Mouse (Mus musculus): ENCODE measurements at regions not wholly inside any gene's neighbourhood (a gene's known extent, or its start where the extent isn't known, plus 50 kb on each side); places are given as distances from the start of the nearest gene placed in this dataset.

GRCm38 (mm10) chr16:54902911-54903310, 394.9 kb downstream of the Zpld1 start:
- no peaks in the 10 kb centered on the region for H3K36me3 ChIP-seq (ENCODE audit: control insufficient read depth in 1 of 2, insufficient read depth in 2 of 2, low read length in 2 of 2)
- H3K4me1 ChIP-seq (ENCODE audit: control insufficient read depth in 1 of 2, insufficient read depth in 2 of 2, low read length in 2 of 2): no peaks in the 10 kb centered on the region
- H3K79me2 ChIP-seq (ENCODE audit: control insufficient read depth, insufficient read depth, low read length, poor library complexity): no peaks in the 10 kb centered on the region
- DNase-seq (ENCODE audit: low read depth, low spot score): no peak
- TF ChIP-seq BHLHE40 (IDR thresholded peaks at IDR 0.05; ENCODE audit: borderline replicate concordance, low read depth, low read length) (no peak), SIN3A (IDR thresholded peaks at IDR 0.05; ENCODE audit: low read length) (no peak)
- H3K9me3 ChIP-seq (replicated peaks; ENCODE audit: insufficient read depth, low read length): no peaks in the 10 kb centered on the region
- H3K4me3 ChIP-seq (ENCODE audit: control insufficient read depth in 1 of 2, insufficient read depth in 1 of 2, low read depth in 2 of 2, low read length in 2 of 2): no peak overlapping the region
- no peak overlapping the region for H3K9ac ChIP-seq (ENCODE audit: control insufficient read depth, low read depth, low read length, poor library complexity, severe bottlenecking)
- H3K27ac ChIP-seq (ENCODE audit: control insufficient read depth, low read depth, low read length): no peak overlapping the region
- no peaks in the 10 kb centered on the region for H3K27me3 ChIP-seq (ENCODE audit: control insufficient read depth in 1 of 2, insufficient read depth in 2 of 2, low read length in 2 of 2)

- Histone ChIP-seq H3K27ac (ENCODE audit: control insufficient read depth, low read depth, low read length) (no peak overlapping the region), H3K79me2 (ENCODE audit: control insufficient read depth, insufficient read depth, low read length, poor library complexity) (no peaks in the 10 kb centered on the region), H3K9ac (ENCODE audit: control insufficient read depth, low read depth, low read length, poor library complexity, severe bottlenecking) (no peak overlapping the region), H3K36me3 (ENCODE audit: control insufficient read depth in 1 of 2, insufficient read depth in 2 of 2, low read length in 2 of 2) (no peaks in the 10 kb centered on the region), H3K27me3 (ENCODE audit: control insufficient read depth in 1 of 2, insufficient read depth in 2 of 2, low read length in 2 of 2) (no peaks in the 10 kb centered on the region), H3K4me1 (ENCODE audit: control insufficient read depth in 1 of 2, insufficient read depth in 2 of 2, low read length in 2 of 2) (no peaks in the 10 kb centered on the region), H3K4me3 (ENCODE audit: control insufficient read depth in 1 of 2, insufficient read depth in 1 of 2, low read depth in 2 of 2, low read length in 2 of 2) (no peak overlapping the region), H3K9me3 (replicated peaks; ENCODE audit: insufficient read depth, low read length) (no peaks in the 10 kb centered on the region)
- no peak for DNase-seq (ENCODE audit: low read depth, low spot score)
- TF ChIP-seq RCOR1 (IDR thresholded peaks at IDR 0.05; ENCODE audit: low read depth, low read length): no peak
- TF ChIP-seq ZMIZ1 (IDR thresholded peaks at IDR 0.05; ENCODE audit: low read depth, low read length): no peak
- TF ChIP-seq MAZ (IDR thresholded peaks at IDR 0.05; ENCODE audit: low read depth, low read length): no peak
- TF ChIP-seq NRF1 (IDR thresholded peaks at IDR 0.05; ENCODE audit: insufficient read depth, low read depth, low read length, poor library complexity, severe bottlenecking): no peak
- TF ChIP-seq CTCF (IDR thresholded peaks at IDR 0.05 in 2 of 3, conservative IDR thresholded peaks at IDR 0.05 in 1 of 3; ENCODE audit: control insufficient read depth in 1 of 3, insufficient read depth in 1 of 3, low read depth in 2 of 3, low read length in 3 of 3, poor library complexity in 1 of 3, severe bottlenecking in 1 of 3): no peak
- no peak for TF ChIP-seq TAL1 (IDR thresholded peaks at IDR 0.05; ENCODE audit: low read length)
- no peak for TF ChIP-seq TCF12 (IDR thresholded peaks at IDR 0.05; ENCODE audit: low read depth, low read length)
- TF ChIP-seq SMC3 (IDR thresholded peaks at IDR 0.05; ENCODE audit: low read depth, low read length): no peak
- no peak for TF ChIP-seq MAX (IDR thresholded peaks at IDR 0.05; ENCODE audit: low read length)
- no peak for TF ChIP-seq CHD1 (IDR thresholded peaks at IDR 0.05; ENCODE audit: low read depth, low read length)
These were observed 396.3 kb downstream of the Zpld1 start for GRCm38 (mm10) chr16:54901461-54901860.

GRCm38 (mm10) chr16:54894661-54895060, 403.1 kb downstream of the Zpld1 start:
- no peak for TF ChIP-seq RAD21 (IDR thresholded peaks at IDR 0.05; ENCODE audit: low read depth, low read length)
- TF ChIP-seq TCF12 (IDR thresholded peaks at IDR 0.05; ENCODE audit: low read depth, low read length): no peak
- no peak for TF ChIP-seq POLR2A (IDR thresholded peaks at IDR 0.05; ENCODE audit: control insufficient read depth in 1 of 2, insufficient read depth in 1 of 2, low read depth in 1 of 2, low read length in 2 of 2, poor library complexity in 1 of 2)
- no peak for TF ChIP-seq GATA1 (IDR thresholded peaks at IDR 0.05; ENCODE audit: low read depth, low read length)
- TF ChIP-seq MXI1 (IDR thresholded peaks at IDR 0.05; ENCODE audit: low read depth, low read length): no peak
- no peak for TF ChIP-seq KAT2A (conservative IDR thresholded peaks at IDR 0.05; ENCODE audit: low read depth, low read length)
- no peak for TF ChIP-seq MEF2A (IDR thresholded peaks at IDR 0.05; ENCODE audit: extremely low read depth, insufficient replicate concordance, low read depth, low read length, poor library complexity, severe bottlenecking)
- no peak for TF ChIP-seq GABPA (IDR thresholded peaks at IDR 0.05; ENCODE audit: low read depth, low read length)
- no peak for TF ChIP-seq TBP (IDR thresholded peaks at IDR 0.05; ENCODE audit: low read depth, low read length)
- TF ChIP-seq CHD2 (IDR thresholded peaks at IDR 0.05; ENCODE audit: low read length): no peak
- no peak for TF ChIP-seq MAZ (IDR thresholded peaks at IDR 0.05; ENCODE audit: low read depth, low read length)
- no peak for TF ChIP-seq ETS1 (IDR thresholded peaks at IDR 0.05; ENCODE audit: low read depth, low read length)
- TF ChIP-seq ELF1 (IDR thresholded peaks at IDR 0.05; ENCODE audit: low read depth, low read length): no peak
- TF ChIP-seq MAX (IDR thresholded peaks at IDR 0.05; ENCODE audit: low read length): no peak
- H3K9ac ChIP-seq (ENCODE audit: control insufficient read depth, low read depth, low read length, poor library complexity, severe bottlenecking): no peak overlapping the region
- H3K9me3 ChIP-seq (replicated peaks; ENCODE audit: insufficient read depth, low read length): no peaks in the 10 kb centered on the region
- H3K27ac ChIP-seq (ENCODE audit: control insufficient read depth, low read depth, low read length): no peak overlapping the region
- no peak overlapping the region for H3K4me3 ChIP-seq (ENCODE audit: control insufficient read depth in 1 of 2, insufficient read depth in 1 of 2, low read depth in 2 of 2, low read length in 2 of 2)
- no peaks in the 10 kb centered on the region; a peak in 1 of 4 replicates for H3K27me3 ChIP-seq (ENCODE audit: control insufficient read depth in 1 of 2, insufficient read depth in 2 of 2, low read length in 2 of 2)
- H3K79me2 ChIP-seq (ENCODE audit: control insufficient read depth, insufficient read depth, low read length, poor library complexity): no peaks in the 10 kb centered on the region
- H3K4me1 ChIP-seq (ENCODE audit: control insufficient read depth in 1 of 2, insufficient read depth in 2 of 2, low read length in 2 of 2): no peaks in the 10 kb centered on the region
- no peaks in the 10 kb centered on the region for H3K36me3 ChIP-seq (ENCODE audit: control insufficient read depth in 1 of 2, insufficient read depth in 2 of 2, low read length in 2 of 2)
- no peak for DNase-seq (ENCODE audit: low read depth, low spot score)

Measured in MEL (cell line).